Mouse (Mus musculus) lung, adult 2 months (tissue): Measurements from ENCODE around the gene Npr1. TPM values are rescaled to one million over a fixed set of nuclear protein-coding genes. Genes with fewer than 3 reads are reported as not detected.
A peak's percentile ranks its signal among the peaks of the same experiment; 100 is the strongest.

Experiments
- DNase-seq: peaks from one replicate; pipeline ENCODE4 v3.0.0; 2022
- H3K4me1 ChIP-seq: fragments of 200-500 bp; 2 replicates; pipeline ENCODE4 v1.6.1; 2011; ENCODE audit warnings: low read length; ENCODE audit not compliant: control insufficient read depth, insufficient read depth
- H3K4me3 ChIP-seq: fragments of 200-500 bp; replicated peaks from 2 replicates; pipeline ENCODE3; 2011; ENCODE audit warnings: low read depth, mild to moderate bottlenecking, control low read depth, low read length; ENCODE audit errors: extremely low read depth
- CTCF ChIP-seq: fragments of 200-500 bp; IDR thresholded peaks from 2 replicates; pipeline ENCODE4 v1.5.1; 2011; ENCODE audit warnings: mild to moderate bottlenecking, low read length, control low read depth; ENCODE audit not compliant: insufficient read depth
- POLR2A ChIP-seq: fragments of 200-500 bp; IDR thresholded peaks from 2 replicates; pipeline ENCODE4 v1.6.1; 2011; ENCODE audit warnings: low read depth, mild to moderate bottlenecking, control low read depth, low read length, borderline replicate concordance; ENCODE audit errors: extremely low read depth
- WGBS: fragments of 180-500 bp; shearing (Covaris S2); methylation state at CpG from one replicate; pipeline ENCODE4 v1.1.7; 2018; 5-methylcytosine and 5-hydroxymethylcytosine counted together
- polyA plus RNA-seq: library from polyadenylated mRNA; depleted of rRNA; stranded (reverse); fragments of >200 nt; gene quantifications from 2 replicates; pipeline ENCODE4 v1.2.3, GENCODE M21; 2012; rRNA removed

The Npr1 gene
- polyA plus RNA-seq = 162 and 199 TPM in 2 replicates

- peak within 1 kb of the TSS; percentile 96 for H3K4me3 ChIP-seq
- DNase-seq = peak; percentile 67
- TF ChIP-seq POLR2A = peak; percentile 82; the same call in 1 of the 2 replicates
- TF ChIP-seq CTCF = no peak
- under 1% methylated on average over 32 of the region's 49 CpGs for WGBS
- no peaks in the 10 kb centered on the region for H3K4me1 ChIP-seq
Observed at GRCm38 (mm10) chr3:90465686-90466310, at the start of gene Npr1. Gene Npr1, minus strand, starts transcription at chr3:90465866.

- H3K4me1 ChIP-seq = peaks cover 8% of the 10 kb centered on the region
- no peak for TF ChIP-seq CTCF
- TF ChIP-seq POLR2A = peak; percentile 29; the same call in 1 of the 2 replicates
- DNase-seq = peak; percentile 41
- 7% methylated on average over 1 of the region's 1 CpGs for WGBS
- H3K4me3 ChIP-seq = peak overlapping the region; percentile 75
Observed at GRCm38 (mm10) chr3:90515242-90515641, 49.6 kb upstream of the Npr1 start.

GRCm38 (mm10) chr3:90514691-90515090, 49.0 kb upstream of the Npr1 start:
- peaks cover 8% of the 10 kb centered on the region for H3K4me1 ChIP-seq
- DNase-seq = peak; percentile 78
- peak overlapping the region; percentile 75 for H3K4me3 ChIP-seq
- peak; percentile 85; the same call in 1 of the 2 replicates for TF ChIP-seq POLR2A
- no peak for TF ChIP-seq CTCF
- under 1% methylated on average over 10 of the region's 10 CpGs for WGBS

GRCm38 (mm10) chr3:90513796-90514590, 48.3 kb upstream of the Npr1 start, which contains the start of the genes S100a1 and S100a13:
Gene S100a1, minus strand, starts transcription at chr3:90514392.
Gene S100a13, plus strand, starts transcription at chr3:90514435.
- 4% methylated on average over 25 of the region's 25 CpGs for WGBS
- no peak for TF ChIP-seq CTCF
- peak; percentile 83; the same call in 1 of the 2 replicates for TF ChIP-seq POLR2A
- Histone ChIP-seq H3K4me1 (peaks cover 8% of the 10 kb centered on the region), H3K4me3 (peak within 1 kb of the TSS; percentile 75)
- DNase-seq = peak; percentile 79

DNA sequence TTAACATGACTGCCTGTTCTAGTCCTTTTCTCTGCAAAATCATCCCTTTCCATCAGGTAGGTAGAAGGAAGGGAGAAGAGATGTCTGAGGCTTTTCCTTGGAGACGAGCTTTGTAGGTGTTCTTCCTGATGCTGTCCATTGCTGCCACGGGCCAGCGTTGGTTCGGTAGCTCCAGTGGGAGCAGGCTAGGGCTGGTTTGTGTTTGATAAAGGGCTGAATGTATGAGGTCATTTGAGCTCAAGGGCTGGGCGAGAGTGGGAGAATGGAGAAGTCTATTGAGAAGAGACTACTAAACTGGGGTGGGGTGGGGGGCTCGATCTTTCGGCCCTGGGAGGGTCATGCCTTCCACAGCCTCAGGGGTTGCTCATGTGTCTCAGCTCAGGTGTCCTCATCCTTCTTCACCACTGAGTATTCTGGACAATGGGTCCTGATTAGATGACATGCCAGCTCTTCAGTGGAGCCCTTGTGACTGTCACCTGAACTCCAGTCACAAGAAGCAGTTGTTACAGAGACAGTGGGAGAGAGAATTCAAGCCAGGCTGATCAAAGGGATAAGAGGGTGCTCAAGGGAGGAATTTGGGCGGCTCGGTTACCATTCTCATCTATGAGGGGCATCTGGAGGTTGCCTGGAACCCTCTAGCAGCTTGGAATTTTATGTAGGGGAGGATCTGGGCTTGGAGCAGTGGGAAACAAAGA, 47.4 kb upstream of the Npr1 start:
- H3K4me1 ChIP-seq = peaks cover 11% of the 10 kb centered on the region
- no peak for DNase-seq
- H3K4me3 ChIP-seq = no peak overlapping the region
- 76% methylated on average over 9 of the region's 9 CpGs for WGBS
- TF ChIP-seq CTCF (no peak), POLR2A (no peak)

GRCm38 (mm10) chr3:90512276-90512675, 46.6 kb upstream of the Npr1 start:
- Histone ChIP-seq H3K4me1 (peaks cover 6% of the 10 kb centered on the region; the same call in 1 of the 2 replicates), H3K4me3 (no peak overlapping the region)
- no peak for DNase-seq
- 76% methylated on average over 5 of the region's 5 CpGs for WGBS
- TF ChIP-seq CTCF (no peak), POLR2A (no peak)

GRCm38 (mm10) chr3:90509747-90510123, 44.1 kb upstream of the Npr1 start:
- DNase-seq = no peak
- 14% methylated on average over 2 of the region's 2 CpGs for WGBS
- Histone ChIP-seq H3K4me3 (no peak overlapping the region), H3K4me1 (peaks cover 4% of the 10 kb centered on the region; the same call in 1 of the 2 replicates)
- TF ChIP-seq POLR2A = no peak
- no peak for TF ChIP-seq CTCF

- Histone ChIP-seq H3K4me1 (peaks cover 4% of the 10 kb centered on the region; the same call in 1 of the 2 replicates), H3K4me3 (peak within 1 kb of the TSS; percentile 81)
- WGBS = under 1% methylated on average over 66 of the region's 66 CpGs
- peak; percentile 100 for DNase-seq
- TF ChIP-seq POLR2A (peak; percentile 61; the same call in 1 of the 2 replicates), CTCF (no peak)
Observed at GRCm38 (mm10) chr3:90508950-90509746, 43.5 kb upstream of the Npr1 start, which contains the start of gene Chtop. Gene Chtop, minus strand, starts transcription at chr3:90509498.

DNA sequence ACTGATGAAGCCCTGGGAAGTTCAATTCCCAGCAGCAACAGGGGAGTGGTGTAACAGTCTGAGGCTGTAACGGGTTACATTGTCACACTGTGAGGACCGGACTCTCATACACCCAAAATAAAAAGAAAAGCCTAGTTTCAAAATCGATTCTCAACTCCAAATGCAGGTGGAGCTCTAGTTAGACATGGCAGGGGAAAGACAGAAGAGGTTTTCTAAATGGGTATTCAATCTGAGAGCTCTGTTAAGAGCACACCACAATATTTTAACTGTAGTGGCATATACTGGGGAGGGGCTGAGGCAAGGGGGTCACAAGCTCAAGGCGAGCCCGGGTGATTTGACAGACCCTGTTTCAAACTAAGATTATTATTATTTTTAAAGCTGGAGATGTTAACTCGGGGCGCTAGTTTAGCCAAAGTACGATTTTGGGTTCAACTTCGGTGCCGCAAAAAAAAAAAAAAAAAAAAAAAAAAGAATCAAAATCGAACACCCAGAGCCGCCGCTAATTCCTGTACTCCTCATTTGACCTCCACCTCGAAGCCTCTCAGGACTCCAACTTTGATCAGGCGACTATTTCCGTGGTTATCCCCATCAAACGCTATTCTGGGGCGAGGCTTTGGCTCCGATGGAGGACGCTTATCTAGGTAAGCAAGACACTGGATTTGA, 42.8 kb upstream of the Npr1 start:
- Histone ChIP-seq H3K4me1 (peaks cover 4% of the 10 kb centered on the region; the same call in 1 of the 2 replicates), H3K4me3 (peak overlapping the region; percentile 81)
- 3% methylated on average over 20 of the region's 20 CpGs for WGBS
- no peak for DNase-seq
- TF ChIP-seq POLR2A = no peak
